Mouse (Mus musculus) kidney, adult 2 months (tissue): Measurements from ENCODE around the gene Ctse.

Experiments used
- CTCF ChIP-seq: fragments of 200-500 bp; conservative IDR thresholded peaks from 2 replicates; pipeline ENCODE4 v1.5.1; 2011; ENCODE audit warnings: low read depth, mild to moderate bottlenecking, control low read depth, low read length, moderate library complexity, mixed read lengths; ENCODE audit not compliant: insufficient read depth, insufficient read length
- POLR2A ChIP-seq: fragments of 200-500 bp; IDR thresholded peaks from one replicate; pipeline ENCODE4 v1.6.1; 2011; ENCODE audit warnings: low read depth, low read length, control low read depth

DNA sequence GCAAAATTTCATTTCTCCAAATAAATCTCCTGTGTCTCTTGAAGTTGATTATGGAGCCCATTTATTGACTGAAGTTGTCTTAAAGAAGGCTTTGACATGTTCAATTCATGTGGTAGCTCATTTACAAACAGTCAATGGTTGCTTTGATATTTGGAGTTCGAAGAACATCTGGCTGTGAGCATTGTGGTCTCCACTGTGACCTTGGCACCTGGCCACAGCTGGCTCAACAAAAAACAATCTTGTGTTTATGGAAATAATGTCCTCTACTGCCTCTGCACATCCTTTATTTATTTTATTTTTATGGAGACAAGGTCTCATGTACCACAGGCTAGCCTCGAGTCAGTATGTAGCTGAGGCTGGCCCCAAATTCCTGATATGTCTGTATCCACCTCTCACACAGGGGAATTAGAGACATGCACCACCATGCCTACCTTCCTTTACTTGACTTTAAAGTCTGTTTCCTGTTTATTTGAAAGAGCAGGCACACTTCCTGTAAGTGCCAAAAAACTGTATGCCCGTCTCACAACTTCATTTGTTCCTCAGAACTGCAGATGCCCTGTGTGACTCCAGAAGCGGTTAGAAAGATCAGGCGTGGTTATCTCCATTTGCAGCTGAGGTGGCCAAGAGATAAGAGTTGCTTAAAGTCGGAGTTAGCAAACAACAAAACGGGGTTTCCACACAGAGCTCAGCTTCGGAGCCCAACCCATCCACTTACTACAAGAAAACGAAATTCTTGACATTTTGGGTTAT lies at the start of gene Ctse:
- TF ChIP-seq CTCF (no peak), POLR2A (no peak)
